15 mouse cellular contexts compared by ENCODE assay signal in the genomic region with DNA sequence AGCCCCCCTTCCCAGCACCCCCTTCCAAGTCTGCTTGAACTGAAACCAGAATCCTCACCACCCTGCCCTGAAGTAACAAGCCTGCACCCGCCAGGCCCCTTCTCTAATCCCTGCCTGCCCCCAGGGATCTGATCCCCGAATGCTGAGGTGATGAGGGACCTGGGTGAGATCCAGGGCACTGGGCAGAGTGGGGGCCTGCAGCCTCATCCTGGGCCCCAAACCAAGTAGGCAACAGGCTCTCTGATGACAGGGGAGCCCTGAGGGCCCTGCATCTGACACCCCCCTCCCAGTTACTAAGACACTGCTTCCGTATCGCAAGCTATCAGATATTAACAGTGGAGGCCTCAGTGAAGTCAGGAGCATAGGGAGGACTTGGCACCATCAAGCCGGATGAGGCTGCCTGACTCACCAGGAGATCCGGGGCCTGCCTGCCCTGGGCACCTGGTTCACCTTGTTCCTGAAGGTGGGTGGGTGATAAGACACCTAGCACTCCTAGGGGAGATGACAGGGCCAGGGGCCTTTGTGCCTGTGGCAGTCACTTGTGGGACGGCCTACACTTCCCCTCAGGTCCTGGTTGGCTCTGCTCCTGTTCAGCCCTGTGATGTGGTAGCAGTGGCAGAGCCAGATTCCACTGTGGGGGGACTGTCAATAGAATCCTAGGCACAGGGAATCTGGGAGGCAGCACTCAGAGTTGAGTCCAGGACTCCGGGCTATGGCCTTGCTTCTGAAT. TPM values are rescaled to one million over a fixed set of nuclear protein-coding genes. Genes with fewer than 3 reads are reported as not detected.
"Had no signal": no experiment of that assay in that cellular context is flagged by ENCODE, and none has a peak within 500 bp of the region (broad histone marks: within the 10 kb centered on the region; RNA-seq: fewer than 3 reads in every experiment).

No protein-coding gene starts in this region.

- ATAC-seq: liver, postnatal 0 days had no signal

- H3K9me3 ChIP-seq: liver, embryonic 13.5 days; lung, embryonic 15.5 days; megakaryocyte, embryonic 14.5 days; stomach, embryonic 15.5 days had no signal

- H3K27ac ChIP-seq: kidney, postnatal 0 days; left cerebral cortex, adult 2 months; liver, embryonic 13.5 days; lung, embryonic 15.5 days; macrophage; stomach, embryonic 15.5 days had no signal

- H3K9ac ChIP-seq: liver, embryonic 13.5 days; liver, postnatal 0 days; lung, embryonic 15.5 days; stomach, embryonic 15.5 days had no signal

- H3K4me3 ChIP-seq: left cerebral cortex, adult 2 months; liver, embryonic 13.5 days; lung, embryonic 15.5 days; megakaryocyte, embryonic 14.5 days; stomach, embryonic 15.5 days had no signal

- H3K4me1 ChIP-seq: liver, embryonic 13.5 days; lung, embryonic 15.5 days; stomach, embryonic 15.5 days had no signal

- H3K27me3 ChIP-seq: liver, embryonic 13.5 days; lung, embryonic 15.5 days; megakaryocyte, embryonic 14.5 days; stomach, embryonic 15.5 days had no signal

- DNase-seq: kidney, adult 9 months; kidney, postnatal 36 days; liver; liver, embryonic 13.5 days; liver, postnatal 0 days; lung, postnatal 14 days; right cerebral cortex, postnatal 14 days; thymus, postnatal 36 days had no signal

- H3K4me2 ChIP-seq: liver, embryonic 13.5 days; lung, embryonic 15.5 days; midbrain, embryonic 11.5 days; stomach, embryonic 15.5 days had no signal

RNA-seq across cellular contexts. Expression of a gene that starts 21.1 kb away (rescaled TPM):
- polyA plus RNA-seq: macrophage; midbrain, embryonic 11.5 days had no signal
